Mouse (Mus musculus) forebrain, embryonic 16.5 days (tissue): ENCODE data around the gene Retreg3. TPM values are rescaled to one million over a fixed set of nuclear protein-coding genes. Genes with fewer than 3 reads are reported as not detected.
"Not testable (repeated sequence)": the region's sequence is repeated elsewhere in the genome, so short reads cannot be mapped to it uniquely, and the experiment has no call there.

Experiments
- ATAC-seq: fragments of 200-750 bp; cut with Nextera tagmentation; 2 replicates; pipeline ENCODE4 v1.8.0; 2017; ENCODE audit warnings: mild to moderate bottlenecking, moderate library complexity
- H3K27ac ChIP-seq: fragments of 300-500 bp; sonication (generic); 2 replicates; pipeline ENCODE4 v1.5.1; 2014; ENCODE audit warnings: low read length, control low read depth
- H3K27me3 ChIP-seq: fragments of 300-500 bp; sonication (generic); replicated peaks from 2 replicates; pipeline ENCODE4 v1.6.1; 2014; ENCODE audit warnings: low read length; ENCODE audit not compliant: control insufficient read depth, insufficient read depth
- H3K36me3 ChIP-seq: fragments of 300-500 bp; sonication (generic); 2 replicates; pipeline ENCODE4 v1.6.1; 2014; ENCODE audit not compliant: control insufficient read depth, insufficient read depth
- H3K4me1 ChIP-seq: fragments of 300-500 bp; sonication (generic); replicated peaks from 2 replicates; pipeline ENCODE4 v1.6.1; 2014; ENCODE audit warnings: low read length; ENCODE audit not compliant: control insufficient read depth, insufficient read depth
- H3K4me2 ChIP-seq: fragments of 300-500 bp; sonication (generic); 2 replicates; pipeline ENCODE4 v1.6.1; 2014; ENCODE audit warnings: mild to moderate bottlenecking, low read length, control low read depth
- H3K4me3 ChIP-seq: fragments of 300-500 bp; sonication (generic); replicated peaks from 2 replicates; pipeline ENCODE4 v1.5.1; 2014; ENCODE audit warnings: mild to moderate bottlenecking, low read length, control low read depth
- H3K9ac ChIP-seq: fragments of 300-500 bp; sonication (generic); replicated peaks from 2 replicates; pipeline ENCODE4 v1.6.1; 2014; ENCODE audit warnings: low read depth, low read length, control low read depth
- H3K9me3 ChIP-seq: fragments of 300-500 bp; sonication (generic); 2 replicates; pipeline ENCODE4 v1.6.1; 2016; ENCODE audit warnings: low read length; ENCODE audit not compliant: control insufficient read depth
- WGBS: fragments of 180-500 bp; shearing (Covaris S2); extraction: QIAGEN DNeasy Blood & Tissue Kit; methylation state at CpG from one replicate; pipeline ENCODE4 v1.1.7; 2014; 5-methylcytosine and 5-hydroxymethylcytosine counted together
- polyA plus RNA-seq: library from polyadenylated mRNA; unstranded; fragments of >200 nt; fragmentation: Nextera tagmentation; extraction: Ambion mirVana; gene quantifications from 2 replicates; pipeline ENCODE4 v1.2.1, GENCODE M21; 2015

The Retreg3 gene
- polyA plus RNA-seq, 1 experiment from 2014 or later: 25.2 TPM

DNA sequence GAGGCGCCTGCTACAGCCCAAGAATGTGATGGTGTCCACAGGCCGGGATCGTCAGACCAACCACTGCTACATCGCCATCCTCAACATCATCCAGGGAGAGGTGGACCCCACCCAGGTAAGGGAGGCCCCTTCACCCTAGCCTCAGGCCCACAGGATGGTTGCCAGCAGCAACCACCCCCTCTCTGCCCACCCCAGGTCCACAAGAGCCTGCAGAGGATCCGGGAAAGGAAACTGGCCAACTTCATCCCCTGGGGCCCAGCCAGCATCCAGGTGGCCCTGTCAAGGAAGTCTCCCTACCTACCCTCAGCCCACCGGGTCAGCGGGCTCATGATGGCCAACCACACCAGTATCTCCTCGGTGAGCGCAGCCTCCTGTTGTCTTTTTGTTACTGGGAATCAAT lies 5.3 kb upstream of the Retreg3 start:
- H3K36me3 ChIP-seq: peaks cover 18% of the 10 kb centered on the region
- not testable (repeated sequence) for ATAC-seq, H3K9ac ChIP-seq, H3K4me1 ChIP-seq, H3K27me3 ChIP-seq, H3K4me2 ChIP-seq, H3K4me3 ChIP-seq, H3K27ac ChIP-seq, H3K9me3 ChIP-seq
- WGBS: 89% methylated on average over 7 of the region's 9 CpGs

DNA sequence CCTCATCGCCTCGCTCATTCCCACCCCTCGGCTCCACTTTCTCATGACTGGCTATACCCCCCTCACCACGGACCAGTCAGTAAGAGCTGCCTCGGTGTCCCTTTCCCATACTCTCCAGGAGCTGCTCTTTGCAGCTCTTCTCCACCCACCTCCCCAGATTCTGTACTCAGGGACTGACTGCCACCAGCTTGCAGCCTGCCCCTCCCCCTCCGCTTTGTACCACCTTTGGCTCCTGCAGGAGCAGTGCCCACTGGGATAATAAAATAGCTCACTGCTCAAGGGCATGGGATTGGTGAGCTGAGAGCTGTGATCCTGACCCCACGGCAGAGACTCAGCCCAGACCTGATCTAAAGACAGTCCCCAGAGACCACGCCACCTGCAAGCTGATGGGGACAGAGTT lies 4.8 kb upstream of the Retreg3 start:
- not testable (repeated sequence) for H3K4me1 ChIP-seq, H3K4me3 ChIP-seq, H3K27ac ChIP-seq, H3K4me2 ChIP-seq, H3K27me3 ChIP-seq, H3K9ac ChIP-seq, H3K9me3 ChIP-seq, ATAC-seq
- WGBS: 97% methylated on average over 8 of the region's 8 CpGs
- H3K36me3 ChIP-seq: peaks cover 18% of the 10 kb centered on the region

DNA sequence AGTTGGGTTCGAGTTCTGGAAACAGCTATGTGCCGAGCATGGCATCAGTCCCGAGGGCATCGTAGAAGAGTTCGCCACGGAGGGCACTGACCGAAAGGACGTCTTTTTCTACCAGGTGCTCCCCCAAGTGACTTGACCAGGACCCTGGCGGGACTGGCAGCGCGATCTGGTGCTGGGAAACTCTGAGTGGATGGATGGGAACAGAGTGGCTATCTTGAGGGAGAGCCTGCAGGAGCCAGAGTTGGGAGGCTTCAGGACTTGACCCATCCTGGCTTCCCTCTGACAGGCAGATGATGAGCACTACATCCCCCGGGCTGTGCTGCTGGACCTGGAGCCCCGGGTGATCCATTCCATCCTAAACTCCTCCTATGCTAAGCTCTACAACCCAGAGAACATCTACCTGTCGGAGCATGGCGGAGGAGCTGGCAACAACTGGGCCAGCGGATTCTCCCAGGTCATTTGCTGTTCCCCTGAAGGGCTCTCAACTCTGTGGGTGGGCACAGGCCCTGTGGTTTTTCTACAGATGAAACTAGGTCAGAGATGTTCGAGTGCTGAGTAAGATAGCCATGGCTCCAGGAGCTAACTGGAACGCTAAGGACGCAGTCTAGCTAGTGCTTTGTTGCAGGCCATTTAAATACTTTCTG lies 974 bp upstream of the Retreg3 start:
- peaks cover 6% of the 10 kb centered on the region for H3K36me3 ChIP-seq
- H3K4me3 ChIP-seq: peak overlapping the region; percentile 91
- H3K4me1 ChIP-seq: peaks cover 36% of the 10 kb centered on the region
- peak overlapping the region; percentile 99 for H3K4me2 ChIP-seq
- H3K27ac ChIP-seq: peak overlapping the region; percentile 92
- WGBS: 17% methylated on average over 19 of the region's 19 CpGs
- no peak for ATAC-seq
- peak overlapping the region; percentile 85 for H3K9ac ChIP-seq
- H3K9me3 ChIP-seq: no peaks in the 10 kb centered on the region
- no peaks in the 10 kb centered on the region for H3K27me3 ChIP-seq

DNA sequence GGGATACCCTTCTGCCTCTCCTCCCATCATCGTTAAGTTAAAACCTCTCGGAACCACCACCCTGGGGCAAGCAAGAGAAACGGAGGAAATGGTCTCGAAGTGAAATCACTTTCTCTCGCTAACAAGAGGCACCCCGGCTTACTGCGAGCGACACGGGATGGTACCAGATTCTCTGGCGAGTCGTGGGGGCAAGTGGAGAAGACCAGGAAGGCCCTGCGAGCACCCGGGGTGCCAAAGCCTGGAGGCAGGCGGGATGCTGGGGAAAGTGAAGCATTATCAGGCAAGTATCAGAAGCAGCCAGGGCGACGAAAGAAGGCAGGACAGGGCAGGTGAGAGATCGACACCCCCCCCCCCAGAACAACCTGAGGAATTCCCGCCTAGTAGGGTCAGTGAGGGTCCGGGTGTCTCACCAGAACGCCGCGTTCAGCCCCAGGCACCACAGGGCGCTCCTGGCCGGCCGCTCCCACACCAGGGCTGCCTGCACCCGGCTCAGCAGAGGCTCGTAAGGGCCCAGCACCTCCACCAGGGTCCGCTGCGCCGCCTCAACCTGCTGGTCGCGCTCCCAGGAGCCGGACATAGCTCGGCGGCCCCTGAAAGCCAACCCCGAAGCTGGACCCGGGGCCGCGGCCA lies 447 bp downstream of the Retreg3 start:
- Histone ChIP-seq H3K9me3 (no peaks in the 10 kb centered on the region), H3K27me3 (no peaks in the 10 kb centered on the region), H3K4me2 (peak overlapping the region; percentile 95), H3K9ac (peak overlapping the region; percentile 97), H3K27ac (peak overlapping the region; percentile 87), H3K4me1 (peaks cover 42% of the 10 kb centered on the region), H3K36me3 (peaks cover 6% of the 10 kb centered on the region; the same call in 1 of the 2 replicates), H3K4me3 (peak overlapping the region; percentile 91)
- ATAC-seq: peak; percentile 67
- WGBS: under 1% methylated on average over 39 of the region's 39 CpGs

DNA sequence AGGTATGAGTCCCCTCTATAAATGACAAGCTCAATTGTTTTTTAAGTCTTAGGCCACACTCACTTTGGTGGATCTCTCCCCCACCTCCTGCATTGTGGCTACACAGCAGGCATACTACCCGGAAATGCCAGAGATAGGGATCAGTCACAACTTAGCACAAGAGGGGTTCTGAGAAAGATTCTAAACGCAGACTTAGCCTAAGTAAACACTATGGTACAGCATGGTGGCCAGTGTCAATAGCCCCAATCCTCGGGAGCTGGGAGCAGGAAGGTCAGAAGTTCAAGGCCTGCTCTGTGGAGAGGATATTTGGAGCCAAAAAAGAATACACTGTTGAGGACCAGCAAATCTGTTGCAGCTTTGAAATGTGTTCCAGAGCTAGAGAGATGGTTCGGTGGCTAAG lies 1.6 kb downstream of the Retreg3 start:
- ATAC-seq: no peak
- H3K27ac ChIP-seq: no peak overlapping the region
- H3K27me3 ChIP-seq: no peaks in the 10 kb centered on the region
- no peak overlapping the region for H3K9ac ChIP-seq
- H3K9me3 ChIP-seq: no peaks in the 10 kb centered on the region
- WGBS: 65% methylated on average over 4 of the region's 4 CpGs
- H3K4me2 ChIP-seq: peak overlapping the region; percentile 95
- no peak overlapping the region; the same call in none of the 2 replicates for H3K4me3 ChIP-seq
- H3K4me1 ChIP-seq: peaks cover 42% of the 10 kb centered on the region
- H3K36me3 ChIP-seq: peaks cover 6% of the 10 kb centered on the region; the same call in 1 of the 2 replicates

GRCm38 (mm10) chr11:101115564-101115963 lies 4.1 kb downstream of the Retreg3 start:
- Histone ChIP-seq H3K4me1 (peaks cover 35% of the 10 kb centered on the region), H3K4me3 (no peak overlapping the region), H3K4me2 (no peak overlapping the region), H3K9me3 (no peaks in the 10 kb centered on the region), H3K9ac (no peak overlapping the region), H3K27me3 (no peaks in the 10 kb centered on the region), H3K27ac (no peak overlapping the region), H3K36me3 (peaks cover 2% of the 10 kb centered on the region; the same call in 1 of the 2 replicates)
- 12% methylated on average over 2 of the region's 2 CpGs for WGBS
- no peak for ATAC-seq

DNA sequence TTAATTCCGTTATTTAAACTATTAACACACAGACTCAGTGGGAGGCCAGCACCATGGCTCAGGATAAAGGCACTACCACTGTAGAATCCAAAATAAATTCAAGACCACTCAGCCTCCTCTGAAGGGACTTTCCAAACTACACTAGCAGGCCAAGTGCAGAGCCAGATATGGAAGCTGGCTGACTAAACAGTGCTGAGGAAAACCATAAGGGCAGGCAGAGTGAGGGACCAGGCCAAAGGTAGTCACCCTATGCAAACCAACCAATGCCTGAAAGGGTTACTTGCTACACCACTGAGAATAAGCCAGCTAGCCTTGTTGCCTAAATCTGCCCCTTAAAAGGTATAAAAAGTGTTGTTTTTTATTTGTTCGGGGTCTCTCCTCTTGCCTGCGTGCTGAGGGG lies 7.5 kb downstream of the Retreg3 start:
- no peak for ATAC-seq
- Histone ChIP-seq H3K27ac (no peak overlapping the region), H3K4me3 (no peak overlapping the region), H3K4me2 (no peak overlapping the region), H3K27me3 (no peaks in the 10 kb centered on the region), H3K4me1 (peaks cover 16% of the 10 kb centered on the region), H3K9ac (no peak overlapping the region), H3K36me3 (peaks cover 2% of the 10 kb centered on the region; the same call in 1 of the 2 replicates), H3K9me3 (no peaks in the 10 kb centered on the region)
- 87% methylated on average over 3 of the region's 3 CpGs for WGBS

- Histone ChIP-seq H3K4me2 (no peak overlapping the region), H3K36me3 (no peaks in the 10 kb centered on the region), H3K27me3 (no peaks in the 10 kb centered on the region), H3K9me3 (no peaks in the 10 kb centered on the region), H3K27ac (no peak overlapping the region), H3K4me3 (no peak overlapping the region), H3K4me1 (peaks cover 11% of the 10 kb centered on the region), H3K9ac (no peak overlapping the region)
- no peak for ATAC-seq
- 91% methylated on average over 4 of the region's 4 CpGs for WGBS
Observed at GRCm38 (mm10) chr11:101111178-101111577, 8.5 kb downstream of the Retreg3 start.

GRCm38 (mm10) chr11:101110708-101111107 lies 9.0 kb downstream of the Retreg3 start:
- ATAC-seq: no peak
- Histone ChIP-seq H3K4me2 (no peak overlapping the region), H3K27ac (no peak overlapping the region), H3K36me3 (no peaks in the 10 kb centered on the region), H3K4me1 (peaks cover 6% of the 10 kb centered on the region), H3K9me3 (no peaks in the 10 kb centered on the region), H3K27me3 (no peaks in the 10 kb centered on the region), H3K4me3 (no peak overlapping the region), H3K9ac (no peak overlapping the region)
- 76% methylated on average over 5 of the region's 5 CpGs for WGBS
